Mouse (Mus musculus): ENCODE results near the gene Ppp1r32.

The Ppp1r32 gene

GRCm38 (mm10) chr19:10482703-10483102 lies at the start of gene Ppp1r32:
TSS of gene Ppp1r32 (minus strand) at chr19:10482928.
- no peak for DNase-seq

DNA sequence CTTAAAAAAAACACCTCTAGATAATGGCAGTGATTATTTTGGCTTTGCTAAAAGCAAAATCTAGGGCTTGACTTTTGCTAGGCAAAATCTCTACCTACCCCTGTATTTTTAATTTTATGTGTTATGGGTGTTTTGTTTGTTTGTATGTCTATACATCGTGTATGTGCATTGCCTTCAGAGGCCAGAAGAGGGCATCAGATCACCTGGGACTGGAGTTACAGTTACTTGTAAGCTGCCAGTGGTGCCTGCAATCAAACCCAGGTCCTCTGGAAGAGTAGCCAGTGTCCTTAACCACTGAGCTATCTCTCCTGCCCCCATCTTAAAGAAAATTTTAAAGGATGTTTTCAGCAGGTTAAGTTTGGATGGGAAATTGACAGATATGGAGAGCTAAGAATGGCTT lies 47.4 kb upstream of the Ppp1r32 start:
- DNase-seq: no peak

DNA sequence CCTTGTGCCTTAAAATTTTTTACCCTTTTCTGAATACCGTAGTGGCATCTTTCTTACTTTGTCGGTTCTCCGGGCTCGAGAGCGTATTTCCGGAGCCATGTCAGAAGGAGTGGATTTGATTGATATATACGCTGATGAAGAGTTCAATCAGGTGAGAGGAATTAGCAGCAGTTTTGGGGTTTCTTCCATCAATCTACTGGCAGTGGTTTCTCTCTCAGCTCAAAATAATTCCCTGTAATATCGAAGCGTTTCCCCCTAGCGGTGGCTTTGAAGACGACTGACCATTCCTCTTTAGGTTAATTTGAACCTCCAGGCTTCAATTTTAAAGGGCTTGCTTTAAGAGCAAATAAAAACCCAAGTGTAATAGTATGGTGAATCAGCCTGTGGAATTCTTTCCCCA lies 43.2 kb upstream of the Ppp1r32 start, which contains the start of gene Sdhaf2:
Gene Sdhaf2 (minus strand): TSS at position 233 of the 400 bp plus-strand sequence.
- DNase-seq: peak; percentile 27

DNA sequence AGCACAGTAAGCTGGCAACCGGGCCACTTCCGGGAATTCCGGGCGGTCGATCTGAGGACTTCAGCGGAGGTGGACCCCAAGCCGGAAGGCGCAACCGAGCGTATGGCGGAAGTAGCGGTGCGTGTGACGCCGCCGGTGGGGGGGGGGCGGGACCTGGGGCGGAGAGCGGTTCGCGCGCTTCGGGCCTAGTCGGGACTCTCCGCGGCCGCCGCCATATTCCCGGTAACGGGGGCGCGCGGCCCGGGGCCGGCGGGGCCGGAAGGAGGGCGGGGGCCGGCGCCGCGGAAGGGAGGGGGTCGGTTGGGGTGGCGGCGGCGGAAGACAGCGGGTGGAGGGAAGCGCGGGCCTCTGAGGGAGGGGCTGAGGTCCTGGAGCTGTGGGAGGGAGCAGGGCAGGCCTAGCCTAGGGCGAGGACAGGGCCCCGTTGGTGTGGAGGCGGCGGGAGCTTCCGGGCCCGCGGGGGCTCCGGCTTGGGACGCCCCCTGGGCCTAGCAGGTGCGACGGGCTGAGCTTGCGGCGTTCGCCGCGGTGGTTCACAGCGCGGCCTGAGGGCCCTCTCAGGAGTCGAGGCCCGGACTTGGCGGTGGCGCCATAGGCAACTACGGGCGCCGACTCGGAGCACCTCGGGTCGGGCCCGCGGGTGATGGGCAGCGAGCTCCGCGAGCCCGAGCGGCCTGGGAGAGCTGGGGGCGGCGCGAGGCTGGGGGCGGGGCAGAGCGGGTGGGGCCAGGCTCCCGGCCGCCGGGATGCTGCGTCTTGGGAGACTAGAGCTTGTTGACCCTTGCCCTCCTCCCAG lies 42.6 kb upstream of the Ppp1r32 start, which contains the start of gene Cpsf7:
Gene Cpsf7 (plus strand): TSS at position 161 of the 796 bp plus-strand sequence.
- peak; percentile 82 for DNase-seq

GRCm38 (mm10) chr19:10524784-10525105 lies 42.0 kb upstream of the Ppp1r32 start:
- DNase-seq: no peak

- no peak for DNase-seq
Measured at GRCm38 (mm10) chr19:10523483-10524080, 40.9 kb upstream of the Ppp1r32 start.

DNA sequence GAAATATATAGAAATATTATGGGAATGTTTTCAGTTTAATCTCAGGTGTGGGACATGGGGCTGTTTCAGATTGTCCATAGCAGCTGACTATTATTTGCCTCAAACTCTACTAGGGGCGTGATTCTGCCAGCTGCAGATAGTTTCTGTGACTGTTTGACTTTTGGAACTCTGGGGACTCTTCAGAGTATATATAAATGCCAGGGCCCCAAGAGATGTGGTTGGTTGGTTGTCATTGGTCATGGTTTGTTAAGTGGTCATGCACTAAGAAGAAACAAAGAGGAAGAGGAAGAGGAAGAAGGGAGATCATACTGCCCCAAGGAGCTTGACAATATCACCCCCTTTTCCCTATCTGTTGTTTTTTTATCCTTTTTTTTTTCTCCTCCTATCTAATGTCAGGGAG lies 39.2 kb upstream of the Ppp1r32 start:
- no peak for DNase-seq

GRCm38 (mm10) chr19:10520355-10520754 lies 37.6 kb upstream of the Ppp1r32 start:
- DNase-seq: no peak

DNA sequence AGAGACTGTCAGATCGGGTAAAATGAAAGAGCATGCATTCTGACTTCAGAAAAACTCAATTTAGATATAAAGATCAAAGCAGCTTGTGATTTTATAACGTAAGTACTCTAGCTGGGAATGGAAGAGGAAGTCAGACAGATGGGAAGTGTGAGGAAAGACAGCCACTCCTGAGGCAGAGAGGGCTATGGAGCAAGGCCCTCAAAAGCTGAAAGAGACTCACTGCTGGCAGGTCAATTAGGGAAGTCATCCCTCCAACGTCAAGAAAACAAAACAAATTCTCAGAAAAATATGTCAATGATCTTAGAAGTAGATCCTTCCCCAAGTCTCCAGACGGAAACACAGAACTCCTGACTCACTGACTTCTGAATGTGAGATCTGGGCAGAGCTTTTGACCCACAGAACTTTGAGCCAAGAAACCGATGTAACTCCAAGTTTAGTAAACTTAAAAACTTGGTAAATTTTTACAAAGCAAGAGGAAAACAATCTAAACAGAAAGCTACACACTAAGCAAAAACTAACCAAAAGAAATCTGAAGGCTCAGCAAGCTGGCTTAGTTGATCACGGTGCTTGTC lies 28.1 kb upstream of the Ppp1r32 start:
- DNase-seq: no peak

- DNase-seq: peak; percentile 25
Measured at GRCm38 (mm10) chr19:10502571-10502970, 19.8 kb upstream of the Ppp1r32 start.

GRCm38 (mm10) chr19:10500581-10500980 lies 17.9 kb upstream of the Ppp1r32 start:
- DNase-seq: no peak

GRCm38 (mm10) chr19:10497512-10498160 lies 14.9 kb upstream of the Ppp1r32 start:
- DNase-seq: no peak

DNA sequence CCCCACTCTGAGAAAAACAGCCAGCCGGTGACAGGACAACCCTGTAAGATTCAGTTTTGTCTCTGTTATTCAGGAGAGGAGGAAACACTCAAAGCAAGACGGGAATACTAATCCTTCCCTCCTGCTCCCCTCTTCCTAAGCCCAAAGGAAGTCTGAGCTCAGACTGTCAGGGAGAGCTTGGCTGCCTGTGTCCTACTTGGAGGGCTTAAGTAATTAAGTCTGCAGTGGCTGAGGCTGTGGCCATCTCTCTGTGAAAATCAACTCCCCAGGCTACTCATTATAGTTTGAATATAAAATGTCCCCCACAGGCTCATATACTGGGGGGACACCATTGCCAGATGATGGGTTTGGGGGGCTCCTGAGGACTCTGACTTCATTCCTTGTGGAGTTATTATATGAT lies 14.2 kb upstream of the Ppp1r32 start:
- no peak for DNase-seq

GRCm38 (mm10) chr19:10495670-10496069 lies 12.9 kb upstream of the Ppp1r32 start:
- DNase-seq: no peak

- peak; percentile 37 for DNase-seq
Measured at GRCm38 (mm10) chr19:10486264-10486738, 3.6 kb upstream of the Ppp1r32 start.

DNA sequence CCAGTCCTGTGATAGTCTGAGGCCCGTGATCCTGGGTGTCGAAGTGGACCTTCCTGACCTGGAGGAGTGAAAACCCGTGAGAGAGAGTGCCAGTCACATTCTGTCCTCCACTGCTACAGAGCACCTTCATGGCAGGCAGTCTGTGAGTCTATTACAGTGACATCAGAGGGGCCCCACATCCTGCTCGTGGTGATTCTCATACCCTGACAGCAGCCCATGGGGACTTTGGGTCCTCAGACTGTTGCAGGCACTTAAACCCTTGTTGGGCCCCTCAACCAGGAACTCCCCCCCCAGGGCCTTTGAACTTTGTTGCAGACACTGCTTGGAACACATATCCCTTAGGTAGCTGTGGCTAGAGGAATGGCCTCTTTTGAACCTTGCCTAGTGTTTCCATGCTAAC lies 3.2 kb downstream of the Ppp1r32 start:
- DNase-seq: no peak

GRCm38 (mm10) chr19:10473779-10474178 lies 8.9 kb downstream of the Ppp1r32 start:
- DNase-seq: no peak

DNA sequence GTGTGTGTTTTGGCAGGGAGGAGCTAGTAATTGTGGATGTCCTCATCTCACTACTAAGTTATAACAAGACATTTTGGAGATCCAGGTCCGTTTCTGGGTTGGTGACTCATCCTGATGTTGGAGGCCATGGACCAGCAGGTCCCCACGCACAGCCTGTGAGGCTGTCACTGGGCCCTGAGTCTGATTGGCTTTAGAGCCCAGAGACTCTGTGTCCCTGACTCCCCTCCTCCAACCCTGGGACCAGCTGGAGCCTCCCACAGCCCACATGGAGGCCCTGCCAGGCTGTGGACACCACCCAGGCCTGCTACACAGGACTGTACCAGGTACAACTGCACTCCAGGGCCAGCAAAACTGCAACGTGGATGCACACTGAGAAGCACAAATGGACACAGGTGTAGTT lies 9.8 kb downstream of the Ppp1r32 start:
- no peak for DNase-seq

DNA sequence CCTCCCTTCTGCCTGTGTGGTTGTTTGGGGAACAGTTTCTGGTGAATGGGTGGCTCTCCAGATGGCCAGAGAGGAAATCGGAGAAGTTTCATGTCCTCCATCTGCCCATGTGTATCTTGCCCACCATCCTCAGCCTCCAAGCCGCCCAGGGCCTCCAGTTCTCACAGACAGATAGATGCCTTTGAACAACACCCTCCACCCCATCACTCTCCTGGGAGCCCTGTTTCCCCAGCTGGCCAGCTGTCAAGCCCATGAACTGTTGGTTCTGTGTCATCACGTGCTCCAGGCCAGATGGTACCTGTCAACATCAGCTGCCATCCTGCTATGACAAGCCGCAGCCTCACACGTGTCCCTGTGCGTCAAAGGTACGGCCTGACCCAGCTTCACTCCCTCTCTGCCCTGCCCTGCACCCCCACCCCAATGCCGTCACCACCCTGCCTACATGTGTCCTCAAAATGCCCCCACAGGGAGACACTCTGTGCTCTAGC lies 13.5 kb downstream of the Ppp1r32 start:
- no peak for DNase-seq

DNA sequence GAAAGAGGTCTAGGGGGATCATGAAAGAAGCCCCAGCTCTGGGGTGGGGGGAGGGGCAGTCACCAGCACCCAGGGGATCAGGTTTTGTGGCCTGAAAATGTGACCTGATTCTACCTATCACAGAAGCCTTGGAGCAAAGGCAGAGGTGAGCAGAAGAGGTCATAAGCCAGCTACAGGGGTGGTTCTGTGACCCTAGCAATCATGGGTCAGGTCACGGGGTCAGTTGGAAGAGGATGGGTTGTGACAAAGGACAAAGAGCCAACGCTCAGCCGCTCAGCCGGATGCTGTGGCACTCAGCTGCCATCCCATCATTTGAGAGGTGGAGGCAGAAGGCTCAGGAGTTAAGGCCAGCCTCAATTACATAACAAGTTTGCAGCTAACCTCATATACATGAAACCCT lies 18.3 kb downstream of the Ppp1r32 start:
- DNase-seq: no peak

- no peak for DNase-seq
Measured at GRCm38 (mm10) chr19:10461584-10461983, 21.1 kb downstream of the Ppp1r32 start.

- DNase-seq: no peak
Measured at GRCm38 (mm10) chr19:10459907-10460306, 22.8 kb downstream of the Ppp1r32 start.

GRCm38 (mm10) chr19:10458096-10458495 lies 24.6 kb downstream of the Ppp1r32 start:
- DNase-seq: no peak

- no peak for DNase-seq
Measured at GRCm38 (mm10) chr19:10457484-10457800, 25.3 kb downstream of the Ppp1r32 start.
